Mouse (Mus musculus): Measurements from ENCODE around the gene Pex11g.

The Pex11g gene

GRCm38 (mm10) chr8:3481605-3482004 lies 14.1 kb upstream of the Pex11g start:
- no peak for DNase-seq (ENCODE audit: low read depth, low spot score)

- DNase-seq (ENCODE audit: low read depth, low spot score): no peak
These were observed 12.8 kb upstream of the Pex11g start for GRCm38 (mm10) chr8:3480221-3480785.

- no peak for DNase-seq (ENCODE audit: low read depth, low spot score)
These were observed 8.4 kb upstream of the Pex11g start for GRCm38 (mm10) chr8:3475715-3476429.

GRCm38 (mm10) chr8:3470562-3470961 lies 3.1 kb upstream of the Pex11g start, which contains the start of gene Tex45:
Gene Tex45, plus strand, starts transcription at chr8:3470862.
- no peak for DNase-seq (ENCODE audit: low read depth, low spot score)

- no peak for DNase-seq (ENCODE audit: low read depth, low spot score)
These were observed 1.4 kb upstream of the Pex11g start for GRCm38 (mm10) chr8:3468838-3469237.

GRCm38 (mm10) chr8:3467886-3468545 lies 536 bp upstream of the Pex11g start:
- DNase-seq (ENCODE audit: low read depth, low spot score): no peak

- no peak for DNase-seq (ENCODE audit: low read depth, low spot score)
These were observed 3.2 kb downstream of the Pex11g start for GRCm38 (mm10) chr8:3464309-3464708.

GRCm38 (mm10) chr8:3463248-3463647 lies 4.2 kb downstream of the Pex11g start:
- DNase-seq (ENCODE audit: low read depth, low spot score): no peak

GRCm38 (mm10) chr8:3451992-3452391 lies 15.5 kb downstream of the Pex11g start:
- DNase-seq (ENCODE audit: low read depth, low spot score): no peak

- no peak for DNase-seq (ENCODE audit: low read depth, low spot score)
These were observed 16.8 kb downstream of the Pex11g start for GRCm38 (mm10) chr8:3450670-3451069.

GRCm38 (mm10) chr8:3449226-3449625 lies 18.3 kb downstream of the Pex11g start:
- DNase-seq (ENCODE audit: low read depth, low spot score): no peak

- DNase-seq (ENCODE audit: low read depth, low spot score): no peak
These were observed 28.0 kb downstream of the Pex11g start for GRCm38 (mm10) chr8:3439510-3439909.

- no peak for DNase-seq (ENCODE audit: low read depth, low spot score)
These were observed 31.0 kb downstream of the Pex11g start for GRCm38 (mm10) chr8:3436492-3436891.

- no peak for DNase-seq (ENCODE audit: low read depth, low spot score)
These were observed 36.4 kb downstream of the Pex11g start for GRCm38 (mm10) chr8:3431113-3431512.

- no peak for DNase-seq (ENCODE audit: low read depth, low spot score)
These were observed 37.5 kb downstream of the Pex11g start for GRCm38 (mm10) chr8:3429966-3430365.

GRCm38 (mm10) chr8:3428426-3428825 lies 39.1 kb downstream of the Pex11g start:
- DNase-seq (ENCODE audit: low read depth, low spot score): no peak

- DNase-seq (ENCODE audit: low read depth, low spot score): no peak
These were observed 41.3 kb downstream of the Pex11g start for GRCm38 (mm10) chr8:3426211-3426610.

GRCm38 (mm10) chr8:3425217-3425616 lies 42.3 kb downstream of the Pex11g start:
- DNase-seq (ENCODE audit: low read depth, low spot score): no peak

- DNase-seq (ENCODE audit: low read depth, low spot score): no peak
These were observed 46.0 kb downstream of the Pex11g start for GRCm38 (mm10) chr8:3421507-3421906.

- no peak for DNase-seq (ENCODE audit: low read depth, low spot score)
These were observed 47.3 kb downstream of the Pex11g start for GRCm38 (mm10) chr8:3420105-3420706.

- no peak for DNase-seq (ENCODE audit: low read depth, low spot score)
These were observed 49.4 kb downstream of the Pex11g start for GRCm38 (mm10) chr8:3418101-3418500.

- no peak for DNase-seq (ENCODE audit: low read depth, low spot score)
These were observed 50.0 kb downstream of the Pex11g start for GRCm38 (mm10) chr8:3417455-3417854.
